Mouse (Mus musculus): ENCODE results near the gene Fbxw19.
"Not testable (repeated sequence)": the region's sequence is repeated elsewhere in the genome, so short reads cannot be mapped to it uniquely, and the experiment has no call there.

Gene Fbxw19

GRCm38 (mm10) chr9:109495775-109496174 is at the start of gene Fbxw19:
Gene Fbxw19 (minus strand): TSS chr9:109495875.
- not testable (repeated sequence) for DNase-seq (ENCODE audit: low spot score)

- no peak for DNase-seq (ENCODE audit: low spot score)
Observed at GRCm38 (mm10) chr9:109523385-109524064, 27.9 kb upstream of the Fbxw19 start.

- no peak for DNase-seq (ENCODE audit: low spot score)
Observed at GRCm38 (mm10) chr9:109449040-109449439, 46.6 kb downstream of the Fbxw19 start, which contains the start of gene Fbxw16. Gene Fbxw16 (minus strand): TSS chr9:109449140.

GRCm38 (mm10) chr9:109432956-109433355 is 62.7 kb downstream of the Fbxw19 start:
- DNase-seq (ENCODE audit: low spot score), result no peak
